In genomic region chr4:134388397-134388796, GRCm38 (mm10) we compare ENCODE assay signal across 8 mouse cellular contexts. TPM values are rescaled to one million over a fixed set of nuclear protein-coding genes. Genes with fewer than 3 reads are reported as not detected.
A peak's percentile ranks its signal among the peaks of the same experiment; 100 is the strongest.
DNase-seq lines count a peak whose midpoint lies in the region; ATAC-seq and TF ChIP-seq lines count a peak whose summit lies in the region.

No protein-coding gene starts in this region.

- H3K9me3 ChIP-seq in kidney, embryonic 15.5 days (replicated peaks), result no peaks in the 10 kb centered on the region
- H3K9me3 ChIP-seq in limb, embryonic 10.5 days (replicated peaks), result no peaks in the 10 kb centered on the region

- no peak overlapping the region for H3K27ac ChIP-seq in kidney, adult 2 months (ENCODE audit: insufficient read depth, low read depth, low read length)
- no peak overlapping the region for H3K27ac ChIP-seq in kidney, embryonic 15.5 days
- no peak overlapping the region for H3K27ac ChIP-seq in limb, embryonic 10.5 days

- DNase-seq in kidney, adult 2 months, result peak; percentile 83
- peak; percentile 65 to 74 for DNase-seq in CD8-positive naive resting alpha-beta T cell, adult 2 months (ENCODE audit: low read depth in 2 of 2, low spot score in 2 of 2)
- DNase-seq in adrenal gland, adult (ENCODE audit: inconsistent age in 2 of 2, low spot score in 1 of 2), result peak; percentile 72 to 92
- DNase-seq in embryo, embryonic 11 days, result peak; percentile 74
- DNase-seq in limb, embryonic 10.5 days (ENCODE audit: low spot score), result peak; percentile 84
- peak; percentile 75 for DNase-seq in retina, postnatal 1 day
- no peak for DNase-seq in frontal cortex, postnatal 14 days (ENCODE audit: low spot score in 2 of 2)

- no peak overlapping the region for H3K9ac ChIP-seq in kidney, embryonic 15.5 days

- no peak overlapping the region for H3K4me2 ChIP-seq in kidney, embryonic 15.5 days

- TF ChIP-seq CTCF in kidney, adult 2 months (conservative IDR thresholded peaks at IDR 0.05; ENCODE audit: insufficient read depth, insufficient read length, low read depth, low read length), result peak; percentile 86

- H3K4me1 ChIP-seq in kidney, adult 2 months (ENCODE audit: control insufficient read depth, insufficient read depth, low read length), result no peaks in the 10 kb centered on the region
- peaks cover 10% of the 10 kb centered on the region; the same call in 1 of the 2 replicates for H3K4me1 ChIP-seq in kidney, embryonic 15.5 days
- H3K4me1 ChIP-seq in limb, embryonic 10.5 days, result peaks cover 11% of the 10 kb centered on the region

- no peak for ATAC-seq in kidney, embryonic 15.5 days (replicated peaks; ENCODE audit: low FRiP score)

- WGBS in kidney, adult 2 months, result 7% methylated on average over 5 of the region's 5 CpGs
- 12% methylated on average over 5 of the region's 5 CpGs for WGBS in kidney, embryonic 15.5 days
- 13% methylated on average over 5 of the region's 5 CpGs for WGBS in limb, embryonic 10.5 days

- H3K27me3 ChIP-seq in kidney, adult 2 months (replicated peaks; ENCODE audit: control insufficient read depth, insufficient read depth, low read length), result no peaks in the 10 kb centered on the region
- no peaks in the 10 kb centered on the region for H3K27me3 ChIP-seq in kidney, embryonic 15.5 days
- H3K27me3 ChIP-seq in limb, embryonic 10.5 days (ENCODE audit: low read depth, poor library complexity, severe bottlenecking), result no peaks in the 10 kb centered on the region

- no peak for TF ChIP-seq POLR2A in kidney, adult 2 months (IDR thresholded peaks at IDR 0.05; ENCODE audit: low read depth, low read length)

- no peaks in the 10 kb centered on the region for H3K36me3 ChIP-seq in kidney, adult 2 months (ENCODE audit: control insufficient read depth, insufficient read depth, low read length)
- H3K36me3 ChIP-seq in kidney, embryonic 15.5 days, result no peaks in the 10 kb centered on the region
- no peaks in the 10 kb centered on the region for H3K36me3 ChIP-seq in limb, embryonic 10.5 days

- no peak overlapping the region for H3K4me3 ChIP-seq in kidney, adult 2 months (ENCODE audit: insufficient read depth, low read depth, low read length)
- no peak overlapping the region for H3K4me3 ChIP-seq in kidney, embryonic 15.5 days (replicated peaks)
- no peak overlapping the region for H3K4me3 ChIP-seq in limb, embryonic 10.5 days

RNA-seq across cellular contexts. Expression of gene Extl1, which starts 4.7 kb away (rescaled TPM):
- polyA plus RNA-seq in kidney, adult 2 months (2012; rRNA removed), result 1.1 and 1.3 TPM in 2 replicates
- 0.33 and 0.53 TPM in 2 replicates for polyA plus RNA-seq in kidney, embryonic 15.5 days (2015; fragmentation: Nextera tagmentation; extraction: Ambion mirVana)
- 0.44 and 0.75 TPM in 2 replicates for polyA plus RNA-seq in limb, embryonic 10.5 days (2016; fragmentation: Nextera tagmentation; extraction: Ambion mirVana)

RNA-seq across cellular contexts. Expression of gene Pafah2, which starts 7.7 kb away (rescaled TPM):
- 96.9 and 102 TPM in 2 replicates for polyA plus RNA-seq in kidney, adult 2 months (2012; rRNA removed)
- polyA plus RNA-seq in kidney, embryonic 15.5 days (2015; fragmentation: Nextera tagmentation; extraction: Ambion mirVana), result 14.0 and 15.7 TPM in 2 replicates
- polyA plus RNA-seq in limb, embryonic 10.5 days (2016; fragmentation: Nextera tagmentation; extraction: Ambion mirVana), result 8.1 and 8.6 TPM in 2 replicates

RNA-seq across cellular contexts. Expression of gene Slc30a2, which starts 45.4 kb away (rescaled TPM):
- polyA plus RNA-seq in kidney, adult 2 months (2012; rRNA removed), result 32.3 and 33.3 TPM in 2 replicates
- 0.73 and 1.1 TPM in 2 replicates for polyA plus RNA-seq in kidney, embryonic 15.5 days (2015; fragmentation: Nextera tagmentation; extraction: Ambion mirVana)
- not detected in 2 replicates for polyA plus RNA-seq in limb, embryonic 10.5 days (2016; fragmentation: Nextera tagmentation; extraction: Ambion mirVana)

Comparison
In these comparisons a context has a peak if more than half of its experiments do, and no peak if none do; other contexts are left out.
1. RNA of gene Slc30a2, which starts 45.4 kb away (polyA plus RNA-seq): 32.3 to 33.3 TPM in kidney, adult 2 months; 0.73 to 1.1 TPM in kidney, embryonic 15.5 days and not detected in limb, embryonic 10.5 days; every median in the first group is over 10 times any median in the second.
2. DNase-seq: peak in kidney, adult 2 months (single experiment), CD8-positive naive resting alpha-beta T cell, adult 2 months (2 of 2), adrenal gland, adult (2 of 2), embryo, embryonic 11 days (single experiment), limb, embryonic 10.5 days (single experiment) and retina, postnatal 1 day (single experiment); none in frontal cortex, postnatal 14 days (0 of 2).